Mouse (Mus musculus) MEL (cell line): ENCODE measurements around the gene Gabarapl1.

ENCODE experiments used
- CTCF ChIP-seq, 3 experiments: IDR thresholded peaks in 2 of 3; conservative IDR thresholded peaks in 1 of 3; 2 replicates each; pipeline ENCODE4 v1.5.1; 2011 to 2012; ENCODE audit warnings: low read length in 3 of 3, low read depth in 2 of 3, mild to moderate bottlenecking in 2 of 3, improper control_type of control experiment in 1 of 3, inconsistent platforms in 1 of 3, mixed read lengths in 1 of 3, moderate library complexity in 1 of 3; ENCODE audit not compliant: control insufficient read depth in 1 of 3, insufficient read depth in 1 of 3, poor library complexity in 1 of 3, severe bottlenecking in 1 of 3
- E2F4 ChIP-seq: IDR thresholded peaks from 2 replicates; pipeline ENCODE4 v1.6.1; 2011; ENCODE audit warnings: low read depth, low read length, improper control_type of control experiment, borderline replicate concordance
- EP300 ChIP-seq, 2 experiments: IDR thresholded peaks; 2 replicates each; pipeline ENCODE4 v1.6.1; 2011; ENCODE audit warnings: improper control_type of control experiment in 2 of 2, low read length in 2 of 2, low read depth in 1 of 2, mild to moderate bottlenecking in 1 of 2
- MEF2A ChIP-seq: IDR thresholded peaks from 2 replicates; pipeline ENCODE4 v1.6.1; 2014; ENCODE audit warnings: low read depth, mild to moderate bottlenecking, inconsistent platforms, low read length, improper control_type of control experiment; ENCODE audit not compliant: poor library complexity, insufficient replicate concordance, severe bottlenecking; ENCODE audit errors: extremely low read depth
- POLR2A ChIP-seq, 2 experiments: IDR thresholded peaks; 2 replicates each; pipeline ENCODE4 v1.6.1; 2011 to 2012; ENCODE audit warnings: low read length in 2 of 2, mild to moderate bottlenecking in 2 of 2, control low read depth in 1 of 2, improper control_type of control experiment in 1 of 2, low read depth in 1 of 2, moderate library complexity in 1 of 2; ENCODE audit not compliant: control insufficient read depth in 1 of 2, insufficient read depth in 1 of 2, poor library complexity in 1 of 2
- POLR2AphosphoS2 ChIP-seq: IDR thresholded peaks from 2 replicates; pipeline ENCODE4 v1.6.1; 2011; ENCODE audit warnings: low read length, improper control_type of control experiment
- RCOR1 ChIP-seq: IDR thresholded peaks from 2 replicates; pipeline ENCODE4 v1.6.1; 2012; ENCODE audit warnings: low read depth, mild to moderate bottlenecking, inconsistent platforms, low read length, improper control_type of control experiment

GRCm38 (mm10) chr6:129535723-129536122 is 2.8 kb downstream of the Gabarapl1 start:
- TF ChIP-seq CTCF (IDR thresholded peaks at IDR 0.05 in 2 of 3, conservative IDR thresholded peaks at IDR 0.05 in 1 of 3; ENCODE audit: control insufficient read depth in 1 of 3, insufficient read depth in 1 of 3, low read depth in 2 of 3, low read length in 3 of 3, poor library complexity in 1 of 3, severe bottlenecking in 1 of 3) = no peak
- TF ChIP-seq EP300 (IDR thresholded peaks at IDR 0.05; ENCODE audit: low read depth in 1 of 2, low read length in 2 of 2) = no peak
- TF ChIP-seq RCOR1 = no peak
- TF ChIP-seq E2F4 = no peak
- TF ChIP-seq POLR2A (IDR thresholded peaks at IDR 0.05; ENCODE audit: control insufficient read depth in 1 of 2, insufficient read depth in 1 of 2, low read depth in 1 of 2, low read length in 2 of 2, poor library complexity in 1 of 2) = no peak
- TF ChIP-seq MEF2A = no peak
- no peak for TF ChIP-seq POLR2AphosphoS2
